Mouse (Mus musculus) CH12.LX (cell line): ENCODE data around the gene Iqcn. TPM values are rescaled to one million over a fixed set of nuclear protein-coding genes. Genes with fewer than 3 reads are reported as not detected.

Experiments used
- DNase-seq: peaks from one replicate; pipeline ENCODE4 v3.0.0-alpha.2; 2013; ENCODE audit errors: extremely low read depth
- H3K27ac ChIP-seq: 2 replicates; pipeline ENCODE4 v1.5.1; 2012; ENCODE audit warnings: low read depth, mild to moderate bottlenecking, control low read depth, moderate library complexity; ENCODE audit not compliant: insufficient read depth
- H3K27me3 ChIP-seq: replicated peaks from 2 replicates; pipeline ENCODE3; 2012; ENCODE audit warnings: inconsistent platforms
- H3K36me3 ChIP-seq, 2 experiments: replicated peaks in 1 of 2; 2 replicates each; pipeline versions ENCODE3 to v1.6.1; 2012; ENCODE audit warnings: inconsistent platforms in 1 of 2, low read length in 1 of 2, mild to moderate bottlenecking in 1 of 2, mixed read lengths in 1 of 2, moderate library complexity in 1 of 2; ENCODE audit not compliant: control insufficient read depth in 1 of 2, insufficient read depth in 1 of 2
- H3K4me1 ChIP-seq, 2 experiments: 2 replicates each; pipeline ENCODE4 v1.6.1; 2012; ENCODE audit warnings: inconsistent platforms in 1 of 2, moderate library complexity in 1 of 2; ENCODE audit not compliant: insufficient read depth in 2 of 2, control insufficient read depth in 1 of 2
- H3K4me2 ChIP-seq: 2 replicates; pipeline ENCODE4 v1.6.1; 2012; ENCODE audit warnings: low read depth, mild to moderate bottlenecking, control low read depth; ENCODE audit not compliant: poor library complexity, insufficient read depth, severe bottlenecking
- H3K4me3 ChIP-seq, 3 experiments: fragments of 150-350 bp in 1 of 3; sonication (generic) in 1 of 3; replicated peaks in 1 of 3; 2 replicates each; pipeline versions ENCODE3 to v1.5.1; 2011 to 2012; ENCODE audit warnings: low read depth in 2 of 3, low read length in 2 of 3, mild to moderate bottlenecking in 2 of 3, moderate library complexity in 2 of 3, control low read depth in 1 of 3, improper control_type of control experiment in 1 of 3, inconsistent platforms in 1 of 3, mixed read lengths in 1 of 3; ENCODE audit not compliant: poor library complexity in 1 of 3
- H3K79me2 ChIP-seq: replicated peaks from 2 replicates; pipeline ENCODE4 v1.6.1; 2012; ENCODE audit warnings: mild to moderate bottlenecking, moderate library complexity; ENCODE audit not compliant: control insufficient read depth, poor library complexity, insufficient read depth, severe bottlenecking; ENCODE audit errors: extremely low read depth
- H3K9ac ChIP-seq: 2 replicates; pipeline ENCODE4 v1.6.1; 2012; ENCODE audit warnings: low read depth, mild to moderate bottlenecking, control low read depth, moderate library complexity; ENCODE audit not compliant: insufficient read depth
- H3K9me3 ChIP-seq: replicated peaks from 2 replicates; pipeline ENCODE3; 2012; ENCODE audit warnings: low read length, inconsistent platforms, mixed read lengths
- BHLHE40 ChIP-seq: IDR thresholded peaks from 2 replicates; pipeline ENCODE4 v1.6.1; 2011; ENCODE audit warnings: mild to moderate bottlenecking, low read depth, low read length, improper control_type of control experiment
- CHD1 ChIP-seq: IDR thresholded peaks from 2 replicates; pipeline ENCODE4 v1.6.1; 2012; ENCODE audit warnings: low read depth, low read length, improper control_type of control experiment, inconsistent platforms
- CHD2 ChIP-seq: IDR thresholded peaks from 2 replicates; pipeline ENCODE4 v1.6.1; 2011; ENCODE audit warnings: low read length, improper control_type of control experiment
- E2F4 ChIP-seq: IDR thresholded peaks from 2 replicates; pipeline ENCODE4 v1.6.1; 2011; ENCODE audit warnings: low read depth, low read length, improper control_type of control experiment; ENCODE audit not compliant: insufficient replicate concordance
- ELF1 ChIP-seq: IDR thresholded peaks from 2 replicates; pipeline ENCODE4 v1.6.1; 2014; ENCODE audit warnings: low read depth, mild to moderate bottlenecking, inconsistent platforms, low read length, improper control_type of control experiment
- ETS1 ChIP-seq: conservative IDR thresholded peaks from 2 replicates; pipeline ENCODE4 v1.6.1; 2012; ENCODE audit warnings: low read depth, mild to moderate bottlenecking, inconsistent platforms, low read length, improper control_type of control experiment, moderate library complexity
- GABPA ChIP-seq: IDR thresholded peaks from 2 replicates; pipeline ENCODE4 v1.6.1; 2012; ENCODE audit warnings: low read depth, low read length, improper control_type of control experiment, inconsistent platforms; ENCODE audit not compliant: insufficient replicate concordance
- HCFC1 ChIP-seq: IDR thresholded peaks from 2 replicates; pipeline ENCODE4 v1.6.1; 2012; ENCODE audit warnings: low read depth, mild to moderate bottlenecking, inconsistent platforms, low read length, improper control_type of control experiment
- IRF4 ChIP-seq: IDR thresholded peaks from 2 replicates; pipeline ENCODE4 v1.6.1; 2014; ENCODE audit warnings: low read depth, mild to moderate bottlenecking, inconsistent platforms, low read length, improper control_type of control experiment
- JUN ChIP-seq: IDR thresholded peaks from 2 replicates; pipeline ENCODE4 v1.6.1; 2011; ENCODE audit warnings: low read depth, mild to moderate bottlenecking, low read length, improper control_type of control experiment, moderate library complexity; ENCODE audit not compliant: insufficient read depth
- JUND ChIP-seq: conservative IDR thresholded peaks from 2 replicates; pipeline ENCODE4 v1.6.1; 2011; ENCODE audit warnings: low read depth, low read length, improper control_type of control experiment
- KAT2A ChIP-seq: IDR thresholded peaks from 2 replicates; pipeline ENCODE4 v1.6.1; 2012; ENCODE audit warnings: low read length, improper control_type of control experiment, inconsistent platforms; ENCODE audit not compliant: insufficient replicate concordance
- MEF2A ChIP-seq: IDR thresholded peaks from 2 replicates; pipeline ENCODE4 v1.6.1; 2014; ENCODE audit warnings: low read depth, mild to moderate bottlenecking, inconsistent platforms, low read length, improper control_type of control experiment, borderline replicate concordance
- MYC ChIP-seq: IDR thresholded peaks from 2 replicates; pipeline ENCODE4 v1.6.1; 2011; ENCODE audit warnings: low read depth, mild to moderate bottlenecking, improper control_type of control experiment, low read length
- PAX5 ChIP-seq: IDR thresholded peaks from 2 replicates; pipeline ENCODE4 v1.6.1; 2012; ENCODE audit warnings: low read length, inconsistent platforms, mixed read lengths
- POLR2A ChIP-seq: IDR thresholded peaks from 2 replicates; pipeline ENCODE4 v1.6.1; 2011; ENCODE audit warnings: low read depth, mild to moderate bottlenecking, improper control_type of control experiment, low read length
- POLR2AphosphoS2 ChIP-seq: IDR thresholded peaks from 2 replicates; pipeline ENCODE4 v1.6.1; 2011; ENCODE audit warnings: low read depth, low read length, improper control_type of control experiment
- RCOR1 ChIP-seq: conservative IDR thresholded peaks from 2 replicates; pipeline ENCODE4 v1.6.1; 2012; ENCODE audit warnings: low read depth, mild to moderate bottlenecking, inconsistent platforms, low read length, improper control_type of control experiment
- UBTF ChIP-seq: IDR thresholded peaks from 2 replicates; pipeline ENCODE4 v1.6.1; 2012; ENCODE audit warnings: low read depth, mild to moderate bottlenecking, inconsistent platforms, low read length, improper control_type of control experiment, moderate library complexity
- USF1 ChIP-seq: IDR thresholded peaks from 2 replicates; pipeline ENCODE4 v1.6.1; 2014; ENCODE audit warnings: low read depth, mild to moderate bottlenecking, inconsistent platforms, low read length, improper control_type of control experiment
- ZKSCAN1 ChIP-seq: IDR thresholded peaks from 2 replicates; pipeline ENCODE4 v1.6.1; 2012; ENCODE audit warnings: low read depth, inconsistent platforms, low read length, improper control_type of control experiment, borderline replicate concordance
- dilution Hi-C: fragments of 300-500 bp; cut with MboI; formaldehyde crosslinking; loops from 2 replicates; pipeline ENCODE4 v1.14.3; 2020; ENCODE audit warnings: low sequenced_read_pairs; ENCODE audit not compliant: extremely low pct_unique_long_range_greater_than_20kb, extremely low pct_ligation_motif_present
- in situ Hi-C: fragments of 300-500 bp; cut with MboI; formaldehyde crosslinking; loops from 3 replicates; pipeline ENCODE4 v1.14.3; 2019; ENCODE audit warnings: low sequenced_read_pairs, low pct_ligation_motif_present, low pct_unique_long_range_greater_than_20kb, mixed read lengths
- polyA plus RNA-seq: library from polyadenylated mRNA; unstranded; fragments of >175 nt; gene quantifications from 2 replicates; pipeline ENCODE4 v1.2.1, GENCODE M21; 2012; ENCODE audit warnings: low read depth; ENCODE audit not compliant: insufficient read length
- total RNA-seq, 2 experiments: library from RNA; depleted of rRNA; stranded (reverse); fragments of 300-350 nt in 1 of 2; fragments of >200 nt in 1 of 2; gene quantifications; 2 replicates each; pipeline ENCODE4 v1.2.3; 2012 to 2014

Iqcn gene
- total and polyA plus RNA-seq, 3 experiments, result 0.07 TPM; not detected in 2

GRCm38 (mm10) chr8:70687576-70687975 is 15.7 kb upstream of the Iqcn start:
- Histone ChIP-seq H3K79me2 (no peaks in the 10 kb centered on the region), H3K27ac (no peak overlapping the region), H3K36me3 (no peaks in the 10 kb centered on the region), H3K9ac (no peak overlapping the region), H3K4me1 (peaks cover 7 to 50% of the 10 kb centered on the region in 2 experiments; a peak in 3 of 4 replicates), H3K4me3 (no peak overlapping the region)
- dilution Hi-C loops, result no loop called here
- DNase-seq, result no peak
- in situ Hi-C loops, result no loop called here
- no peak for TF ChIP-seq MYC
- no peak for TF ChIP-seq E2F4
- TF ChIP-seq PAX5, result no peak
- TF ChIP-seq, all 38 proteins: peak for 0
- Histone ChIP-seq H3K27me3 (no peaks in the 10 kb centered on the region), H3K4me2 (no peak overlapping the region), H3K9me3 (no peaks in the 10 kb centered on the region)

- Histone ChIP-seq H3K4me2 (no peak overlapping the region), H3K4me3 (no peak overlapping the region), H3K9ac (no peak overlapping the region), H3K79me2 (no peaks in the 10 kb centered on the region), H3K4me1 (peaks cover 7 to 47% of the 10 kb centered on the region in 2 experiments), H3K9me3 (no peaks in the 10 kb centered on the region), H3K36me3 (no peaks in the 10 kb centered on the region), H3K27me3 (no peaks in the 10 kb centered on the region), H3K27ac (no peak overlapping the region)
- in situ Hi-C loops, result no loop called here
- dilution Hi-C loops, result no loop called here
- no peak for DNase-seq
- TF ChIP-seq IRF4 (no peak), JUND (no peak), USF1 (no peak), KAT2A (no peak), ELF1 (no peak)
These were observed 15.1 kb upstream of the Iqcn start for GRCm38 (mm10) chr8:70688136-70688535.

- in situ Hi-C loops, result no loop called here
These were observed 13.3 kb upstream of the Iqcn start for GRCm38 (mm10) chr8:70689892-70690390.

More at GRCm38 (mm10) chr8:70689892-70690390, 13.3 kb upstream of the Iqcn start:
- Histone ChIP-seq H3K27ac (no peak overlapping the region), H3K79me2 (no peaks in the 10 kb centered on the region), H3K9ac (no peak overlapping the region), H3K36me3 (no peaks in the 10 kb centered on the region), H3K27me3 (no peaks in the 10 kb centered on the region), H3K9me3 (no peaks in the 10 kb centered on the region), H3K4me1 (peaks cover 18 to 48% of the 10 kb centered on the region in 2 experiments), H3K4me2 (no peak overlapping the region), H3K4me3 (no peak overlapping the region)
- TF ChIP-seq POLR2A, result no peak
- TF ChIP-seq MEF2A, result no peak
- no peak for TF ChIP-seq CHD2
- TF ChIP-seq JUN, result no peak
- TF ChIP-seq GABPA, result no peak
- no peak for TF ChIP-seq ETS1
- no peak for TF ChIP-seq POLR2AphosphoS2
- TF ChIP-seq UBTF, result no peak
- TF ChIP-seq ZKSCAN1, result no peak
- no peak for TF ChIP-seq KAT2A
- TF ChIP-seq E2F4, result no peak
- no peak for TF ChIP-seq BHLHE40
- TF ChIP-seq CHD1, result no peak
- no peak for TF ChIP-seq RCOR1
- no peak for TF ChIP-seq HCFC1
- no peak for TF ChIP-seq USF1
- TF ChIP-seq JUND, result no peak
- no peak for TF ChIP-seq PAX5
- DNase-seq, result no peak
- dilution Hi-C loops, result no loop called here
